Mouse (Mus musculus): ENCODE measurements around the gene Tpcn1.

DNA sequence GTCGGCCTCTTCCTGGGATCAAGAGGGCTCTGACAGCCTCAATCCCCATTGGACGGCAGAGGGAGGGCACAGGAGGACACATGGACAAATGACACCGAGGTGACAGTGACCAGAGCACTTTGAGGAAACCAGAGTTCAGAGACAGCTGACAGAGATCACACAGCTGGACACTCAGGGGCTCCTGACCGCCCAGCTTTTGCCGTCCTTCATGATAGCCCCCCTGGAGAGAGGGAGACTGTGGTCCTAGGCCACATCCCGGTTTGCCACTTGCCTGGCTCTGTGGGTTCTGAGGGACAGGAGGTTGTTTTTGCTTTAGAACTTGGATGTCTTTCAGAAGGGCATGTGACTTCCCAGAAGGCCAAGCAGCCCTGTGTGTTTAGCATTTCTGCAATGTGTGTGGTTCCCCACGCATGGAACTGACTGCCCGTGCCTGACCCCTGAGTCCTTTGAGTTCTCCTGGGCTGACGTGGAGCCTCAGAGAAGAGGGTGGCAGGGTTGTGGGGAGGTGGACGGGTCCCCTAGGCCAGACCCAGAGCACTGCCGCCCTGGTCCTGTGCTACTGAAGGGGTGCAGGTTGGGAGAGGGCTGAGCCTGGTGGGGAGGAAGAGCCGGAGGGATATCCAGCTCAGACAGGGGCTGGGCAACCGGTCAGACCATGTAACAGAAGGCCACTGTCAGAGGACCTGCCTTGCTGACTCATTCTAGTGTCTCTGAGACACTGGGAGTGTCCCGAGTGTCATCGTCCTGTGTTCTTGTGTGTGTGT is 72.1 kb downstream of the Tpcn1 start:
- TF ChIP-seq CTCF (IDR thresholded peaks at IDR 0.05; ENCODE audit: low read depth, low read length) (no peak), POLR2A (IDR thresholded peaks at IDR 0.05; ENCODE audit: borderline replicate concordance, low read depth, low read length) (0 out of 2 replicates have a peak, but pooled peaks have one; percentile 55)
